Mouse (Mus musculus) WW6 (cell line): ENCODE data around the gene Chmp1a.
"Not testable (repeated sequence)": the region's sequence is repeated elsewhere in the genome, so short reads cannot be mapped to it uniquely, and the experiment has no call there.

ENCODE experiments used
- DNase-seq: peaks from one replicate; pipeline ENCODE4 v3.0.0-alpha.2; 2013; ENCODE audit warnings: low read depth, low spot score

The Chmp1a gene

DNA sequence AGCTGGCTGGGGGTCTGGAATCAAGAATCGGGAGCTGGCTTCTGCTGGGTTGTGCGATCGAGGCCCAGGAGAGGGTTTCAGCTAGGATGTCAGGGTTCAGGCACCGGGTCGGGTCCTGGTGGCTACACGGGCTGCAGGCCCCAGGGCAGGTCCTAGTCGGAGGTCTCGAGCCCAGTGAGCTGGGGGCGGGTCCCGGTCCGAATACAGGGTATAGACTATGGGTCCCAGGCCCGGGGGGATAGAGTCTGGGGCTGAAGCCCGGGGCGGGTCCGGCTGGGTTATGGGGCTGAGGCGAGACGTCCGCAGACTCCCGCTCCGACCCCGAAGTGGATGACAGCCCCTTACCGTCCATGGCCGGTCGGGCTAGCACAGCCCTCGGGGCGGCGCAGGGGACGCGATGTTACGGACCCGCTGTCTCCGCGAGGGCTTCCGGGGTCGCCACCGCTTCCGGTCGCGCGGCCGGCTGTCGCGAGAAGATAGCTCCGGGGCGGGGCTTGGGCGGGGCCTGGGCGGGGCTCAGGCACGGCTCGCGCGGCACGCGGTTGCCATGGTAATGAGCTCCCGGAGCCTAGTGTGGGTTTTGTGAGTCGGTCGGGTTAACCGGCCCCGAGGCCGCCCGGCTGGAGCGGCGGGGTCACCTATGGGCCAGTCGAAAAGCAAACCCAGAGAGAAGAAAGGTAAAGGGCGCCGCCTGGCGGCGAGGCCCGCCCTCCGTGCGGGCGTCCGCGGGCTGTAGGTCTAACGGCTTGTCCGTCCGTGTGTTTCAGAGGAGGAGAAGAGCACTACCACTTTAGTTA lies at the start of gene Chmp1a, which contains the start of gene Spata33:
Chmp1a (minus strand) TSS at position 443 of the 797 bp plus-strand sequence.
Spata33 (plus strand) TSS at position 512 of the 797 bp plus-strand sequence.
- peak; percentile 98 for DNase-seq

DNA sequence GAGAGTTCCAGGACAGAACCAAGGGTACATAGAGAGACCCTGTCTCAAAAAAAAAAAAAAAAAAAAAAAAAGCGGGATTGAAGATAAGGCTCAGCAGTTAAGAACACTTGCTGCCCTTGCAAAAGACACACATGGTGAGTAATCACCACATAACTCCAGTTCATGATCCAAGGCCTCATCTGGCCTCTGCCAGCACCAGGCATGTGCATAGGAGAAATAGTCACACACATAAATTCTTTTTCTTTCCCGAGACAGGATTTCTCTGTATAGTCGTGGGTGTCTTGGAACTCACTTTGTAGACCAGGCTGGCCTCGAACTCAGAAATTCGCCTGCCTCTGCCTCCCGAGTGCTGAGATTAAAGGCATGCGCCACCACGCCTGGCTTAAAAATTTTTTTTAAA lies 45.0 kb upstream of the Chmp1a start:
- DNase-seq = not testable (repeated sequence)

DNA sequence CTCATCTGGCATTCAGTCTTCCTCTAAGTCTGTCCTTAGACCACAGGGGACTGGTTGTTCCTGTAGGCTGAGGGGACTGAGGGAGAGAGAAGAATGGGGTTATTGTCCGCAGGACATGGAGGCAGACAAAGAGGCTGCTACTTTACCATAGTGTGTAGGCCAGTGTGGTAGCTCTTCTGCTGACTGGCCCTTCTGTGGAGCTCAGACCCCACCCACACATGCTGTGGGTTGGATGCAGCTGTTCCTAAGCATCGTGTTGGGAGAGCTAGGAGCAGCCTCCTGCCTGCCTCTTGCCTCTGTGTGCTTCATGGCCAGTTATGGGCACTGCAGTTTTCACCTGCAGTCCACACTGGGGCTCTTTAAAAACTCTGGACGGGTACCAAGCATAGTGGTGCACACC lies 44.6 kb upstream of the Chmp1a start:
- no peak for DNase-seq

DNA sequence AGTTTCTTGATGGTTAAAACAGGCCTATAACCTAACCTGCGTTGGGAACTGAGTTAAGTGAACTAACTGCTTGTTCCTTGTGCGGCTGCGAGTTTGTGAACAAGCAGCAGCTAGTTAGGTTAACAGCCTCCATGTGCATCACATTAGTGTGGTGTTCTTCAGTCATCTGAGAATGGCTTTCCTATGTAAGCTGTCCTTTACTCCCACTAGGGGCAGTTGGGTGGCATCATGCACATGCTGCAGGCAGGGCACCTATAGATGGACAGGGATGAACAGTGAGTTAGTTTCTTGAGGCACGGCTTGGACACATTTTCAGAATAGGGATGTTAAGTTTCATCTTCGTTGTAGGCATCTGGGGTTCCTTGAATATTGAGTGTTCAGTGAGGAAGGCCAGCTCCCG lies 42.6 kb upstream of the Chmp1a start:
- DNase-seq = no peak

DNA sequence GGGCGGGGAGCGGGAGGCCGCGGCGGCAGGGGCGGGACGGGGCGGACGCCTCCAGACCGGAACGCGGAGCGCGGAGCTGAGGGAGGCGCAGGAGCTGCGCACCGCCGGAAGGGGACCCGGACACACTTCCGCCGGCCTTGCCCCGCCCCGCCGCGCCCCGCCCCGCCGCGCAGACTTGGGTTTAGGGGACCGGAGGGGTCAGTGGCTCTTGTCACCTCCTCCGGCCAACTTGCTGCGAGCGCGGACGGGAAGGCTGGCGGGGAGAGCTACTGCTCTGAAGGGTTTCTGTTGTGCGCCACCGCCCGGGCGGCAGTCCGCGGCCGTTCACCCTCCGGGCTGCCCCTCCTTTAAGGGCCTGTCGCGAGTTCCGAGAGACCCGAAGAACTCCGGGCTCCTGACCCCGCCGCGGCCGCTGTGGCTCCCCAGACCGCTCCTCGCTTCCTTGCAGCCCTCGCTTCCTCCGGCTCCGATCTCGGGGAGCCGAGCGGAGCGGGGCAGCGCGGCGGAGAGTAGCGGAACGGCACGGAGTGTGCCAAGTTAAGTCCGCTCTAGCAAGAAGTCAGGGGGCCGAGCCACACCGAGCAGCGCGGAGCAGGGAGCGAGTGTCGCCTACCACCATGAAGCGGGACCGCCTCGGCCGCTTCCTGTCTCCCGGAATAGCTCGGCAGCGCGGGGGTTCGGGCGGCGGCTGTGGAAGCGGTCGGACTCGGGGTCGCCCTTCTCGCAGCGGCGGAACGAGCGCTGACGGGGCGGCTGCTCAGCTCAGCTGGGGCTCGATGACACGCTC lies 41.7 kb upstream of the Chmp1a start, which contains the start of the genes Zfp276 and Vps9d1:
Zfp276 (plus strand) TSS at position 97 of the 787 bp plus-strand sequence.
Vps9d1 (minus strand) TSS at position 250 of the 787 bp plus-strand sequence.
- peak; percentile 67 for DNase-seq

DNA sequence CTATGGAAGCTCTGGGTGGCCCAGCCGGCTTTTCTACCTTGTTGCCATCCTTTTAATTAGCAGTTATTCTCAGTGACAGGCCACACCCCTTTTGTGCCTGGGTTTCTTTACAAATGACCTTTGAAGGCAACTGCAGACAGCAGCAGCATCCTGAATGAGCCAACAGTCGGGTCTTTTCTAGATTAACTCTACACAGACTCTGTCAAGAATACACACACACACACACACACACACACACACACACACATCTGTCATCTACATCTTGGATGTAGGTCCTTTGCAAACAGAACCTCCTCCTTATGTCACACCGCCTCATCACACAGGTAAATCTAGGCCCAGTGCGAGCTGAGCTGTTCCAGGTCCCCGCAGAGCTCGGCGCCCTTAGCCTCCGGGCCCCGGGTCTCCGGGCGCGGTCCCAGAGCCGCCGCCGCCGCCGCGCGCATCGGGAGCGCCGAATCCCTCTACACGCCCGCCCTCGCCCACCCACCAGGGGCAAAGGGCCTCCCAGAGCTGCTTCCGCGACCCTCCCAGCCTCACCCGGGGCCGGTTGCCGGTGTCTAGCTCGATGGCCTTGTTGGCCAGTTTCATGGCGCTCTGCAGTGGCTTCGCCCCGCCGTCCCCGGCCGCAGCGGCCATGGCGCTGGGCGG lies 41.0 kb upstream of the Chmp1a start:
- no peak for DNase-seq

DNA sequence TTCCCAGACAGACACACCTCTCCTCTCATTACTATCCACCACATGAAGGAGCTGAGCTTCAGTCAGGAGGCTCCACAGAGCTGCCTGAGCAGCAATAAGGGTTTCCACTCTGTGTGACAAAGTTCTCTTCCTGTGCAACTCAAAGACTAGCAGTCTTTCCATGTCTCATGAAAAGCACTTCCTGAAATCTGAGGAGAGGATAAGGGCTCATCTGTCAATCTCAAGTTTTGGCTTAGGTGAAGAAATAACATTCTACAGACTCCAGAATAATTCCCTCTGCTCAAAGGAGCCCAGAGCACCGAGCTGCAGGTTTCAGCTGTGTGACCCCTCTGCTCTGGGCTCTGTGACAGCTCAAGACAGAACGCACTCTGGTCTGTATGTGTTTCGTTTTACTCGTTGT lies 40.4 kb upstream of the Chmp1a start:
- DNase-seq = no peak

DNA sequence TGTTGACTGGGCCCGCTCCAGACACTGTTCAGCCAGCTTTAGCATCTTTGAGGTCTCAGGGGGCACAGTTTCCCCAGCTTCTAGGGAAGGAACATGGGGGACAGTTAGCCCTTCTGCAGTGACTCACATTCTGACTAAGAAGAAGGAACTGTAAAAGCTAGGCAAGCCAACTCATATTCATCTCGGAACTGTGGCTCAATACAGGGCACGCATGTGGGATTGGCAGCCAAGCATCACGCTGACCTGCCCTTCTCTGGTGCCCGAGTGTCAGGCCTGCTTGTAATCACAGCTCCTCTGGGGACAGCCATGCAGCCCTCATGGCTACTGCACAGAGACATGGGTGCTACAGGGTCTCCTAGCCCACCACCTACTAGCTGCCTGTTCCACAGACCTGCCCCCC lies 38.4 kb upstream of the Chmp1a start:
- DNase-seq = no peak

DNA sequence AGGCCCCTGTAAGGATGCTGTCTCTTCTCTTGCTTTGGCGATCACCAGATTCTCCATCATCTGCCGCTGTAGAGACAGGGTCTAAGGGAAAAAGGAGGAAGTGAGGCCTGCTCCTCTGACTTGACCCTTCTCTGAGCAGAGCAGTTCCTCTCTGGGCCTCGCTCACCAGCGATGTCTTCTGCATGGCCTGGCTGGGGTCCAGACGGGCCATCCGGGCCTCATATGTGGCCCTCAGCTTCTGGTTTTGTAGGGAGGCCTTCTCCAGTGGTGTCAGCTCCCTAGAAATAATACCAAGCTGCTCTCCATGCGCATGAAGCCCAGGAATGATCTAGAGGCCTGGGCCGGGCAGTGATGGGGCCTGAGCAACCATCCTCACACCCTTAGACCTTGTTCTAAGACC lies 36.0 kb upstream of the Chmp1a start:
- no peak for DNase-seq

DNA sequence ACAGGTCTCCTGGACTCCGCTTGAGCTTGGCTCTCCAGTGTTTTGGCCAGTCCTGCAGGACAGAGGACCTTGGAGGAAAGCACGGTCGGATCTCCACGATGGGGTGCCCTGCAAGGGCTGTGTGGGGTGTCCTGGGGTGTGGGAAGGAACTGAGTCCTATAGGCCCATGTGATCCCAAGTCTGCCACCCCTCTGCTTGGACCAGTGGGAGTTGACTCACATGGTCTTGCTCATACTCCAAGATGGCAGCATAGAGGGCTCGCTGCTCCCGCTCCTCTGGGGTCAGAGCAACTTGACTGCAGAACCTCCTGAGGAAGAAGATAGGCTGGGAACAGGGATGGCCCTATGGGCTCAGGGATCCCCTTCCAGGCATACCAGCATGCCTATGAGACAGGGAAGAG lies 35.2 kb upstream of the Chmp1a start:
- no peak for DNase-seq

DNA sequence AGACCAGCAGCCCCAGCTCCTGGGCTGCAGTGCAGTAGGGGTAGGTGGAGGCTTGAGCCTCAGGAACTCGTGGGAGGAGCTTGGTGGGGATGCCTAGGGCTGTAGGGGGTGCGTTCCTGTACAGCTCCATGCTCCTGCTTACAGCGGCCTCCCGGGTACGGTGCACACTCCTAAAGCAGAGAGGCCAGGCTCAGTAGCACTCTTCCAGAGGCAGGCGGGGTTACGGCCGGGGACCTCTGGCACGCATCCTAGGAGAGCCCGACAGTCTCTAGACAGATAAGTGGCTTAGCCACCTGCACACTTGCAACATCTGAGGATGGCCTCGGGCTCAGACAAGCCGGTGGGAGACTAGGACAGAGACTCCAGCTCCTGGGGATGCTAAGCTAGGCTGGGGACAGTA lies 33.0 kb upstream of the Chmp1a start:
- no peak for DNase-seq

DNA sequence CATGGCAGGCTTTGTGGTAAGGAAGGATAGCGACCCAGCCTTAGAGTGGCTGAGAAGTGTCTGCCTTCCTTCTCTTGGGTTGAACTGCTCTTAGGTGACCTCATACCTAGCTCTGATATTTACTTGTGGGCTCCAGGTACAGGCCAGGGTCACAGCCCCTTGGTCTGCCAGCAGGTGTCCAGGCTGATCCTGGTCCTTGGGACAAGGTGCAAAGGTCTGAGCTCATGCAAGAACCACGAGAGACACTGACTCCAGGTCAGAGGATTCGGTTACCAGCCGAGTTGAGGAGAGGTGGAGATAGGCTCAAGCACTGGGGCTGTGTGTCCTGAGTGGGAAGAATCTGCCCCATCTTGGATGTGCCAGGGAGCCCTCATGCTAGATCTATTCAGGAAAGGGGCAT lies 31.8 kb upstream of the Chmp1a start:
- no peak for DNase-seq

DNA sequence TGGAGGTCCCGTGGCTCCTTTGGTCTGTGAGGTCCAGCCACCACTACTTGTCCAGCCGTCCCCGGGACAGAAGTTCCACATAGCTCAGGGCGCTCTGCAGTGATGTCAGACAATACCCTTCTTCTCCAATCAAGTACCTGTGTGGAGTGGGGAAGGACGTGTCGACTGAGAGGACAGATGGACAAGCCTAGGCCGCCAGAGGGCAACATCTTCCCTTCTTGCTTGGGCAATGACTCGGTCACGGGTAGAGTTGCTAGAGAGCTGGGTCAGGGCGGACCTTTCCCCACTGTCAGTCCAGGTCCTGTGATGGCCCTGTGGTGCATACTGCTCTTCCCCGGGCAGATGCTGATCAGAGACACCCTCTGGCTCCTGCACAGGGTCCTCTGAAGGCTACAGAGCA lies 30.5 kb upstream of the Chmp1a start:
- no peak for DNase-seq

DNA sequence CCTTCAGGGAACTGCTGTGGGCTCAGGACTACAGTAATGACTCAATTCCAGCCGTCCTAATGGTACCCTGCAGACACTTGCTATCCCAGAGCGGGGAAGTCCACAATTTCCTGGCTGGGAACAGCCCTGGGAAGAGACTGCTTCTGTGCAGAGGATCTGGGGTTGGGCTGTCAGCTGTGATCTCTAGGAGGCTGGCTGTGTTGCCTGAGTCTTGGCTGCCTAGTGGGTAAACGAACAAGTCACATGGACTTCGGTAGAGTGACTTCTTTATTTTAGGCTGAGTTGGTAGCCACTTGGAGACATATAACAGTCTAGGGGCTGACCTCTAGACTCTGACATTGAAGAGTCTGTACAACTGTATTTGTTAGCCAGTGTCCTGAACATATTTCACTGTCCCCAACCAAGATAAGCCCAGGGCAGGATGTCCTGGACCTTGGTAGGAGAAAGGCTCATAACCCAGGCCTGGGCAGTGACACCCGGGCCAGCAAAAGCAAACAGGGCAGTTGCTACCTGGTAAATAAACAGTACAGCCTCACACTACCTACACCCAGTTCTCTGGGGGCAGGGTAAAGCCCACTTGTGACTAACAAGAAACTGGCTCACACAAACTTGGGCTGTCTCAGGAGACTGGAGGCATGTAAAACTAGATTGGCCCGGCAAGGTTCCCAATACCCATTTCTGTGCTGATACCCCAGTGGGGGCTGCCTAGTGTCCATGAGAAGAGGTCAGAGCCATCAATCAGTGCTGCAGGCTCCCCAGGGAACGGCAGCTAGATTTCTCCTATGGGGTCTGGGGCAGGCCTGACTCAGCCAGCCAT lies 29.8 kb upstream of the Chmp1a start:
- DNase-seq = no peak

DNA sequence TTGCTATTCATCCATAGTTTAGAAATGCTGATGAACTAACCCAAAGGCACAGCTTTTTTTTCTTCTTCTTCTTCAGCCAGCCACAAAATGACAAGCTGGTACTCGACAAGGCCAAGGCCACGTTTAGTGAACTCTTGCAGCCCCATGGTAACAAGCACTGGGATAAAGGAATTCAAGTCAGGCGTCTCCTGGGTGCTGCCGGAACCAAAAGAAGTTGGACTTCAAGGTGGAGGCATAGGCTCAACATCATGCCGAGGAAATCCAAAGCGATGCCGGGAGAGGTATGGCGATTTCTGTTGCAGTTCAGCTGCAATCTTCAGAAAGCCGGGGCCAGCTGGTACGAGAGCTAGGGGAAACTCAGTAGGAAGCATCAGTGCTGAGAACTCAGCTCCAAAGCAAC lies 26.8 kb upstream of the Chmp1a start:
- DNase-seq = no peak

DNA sequence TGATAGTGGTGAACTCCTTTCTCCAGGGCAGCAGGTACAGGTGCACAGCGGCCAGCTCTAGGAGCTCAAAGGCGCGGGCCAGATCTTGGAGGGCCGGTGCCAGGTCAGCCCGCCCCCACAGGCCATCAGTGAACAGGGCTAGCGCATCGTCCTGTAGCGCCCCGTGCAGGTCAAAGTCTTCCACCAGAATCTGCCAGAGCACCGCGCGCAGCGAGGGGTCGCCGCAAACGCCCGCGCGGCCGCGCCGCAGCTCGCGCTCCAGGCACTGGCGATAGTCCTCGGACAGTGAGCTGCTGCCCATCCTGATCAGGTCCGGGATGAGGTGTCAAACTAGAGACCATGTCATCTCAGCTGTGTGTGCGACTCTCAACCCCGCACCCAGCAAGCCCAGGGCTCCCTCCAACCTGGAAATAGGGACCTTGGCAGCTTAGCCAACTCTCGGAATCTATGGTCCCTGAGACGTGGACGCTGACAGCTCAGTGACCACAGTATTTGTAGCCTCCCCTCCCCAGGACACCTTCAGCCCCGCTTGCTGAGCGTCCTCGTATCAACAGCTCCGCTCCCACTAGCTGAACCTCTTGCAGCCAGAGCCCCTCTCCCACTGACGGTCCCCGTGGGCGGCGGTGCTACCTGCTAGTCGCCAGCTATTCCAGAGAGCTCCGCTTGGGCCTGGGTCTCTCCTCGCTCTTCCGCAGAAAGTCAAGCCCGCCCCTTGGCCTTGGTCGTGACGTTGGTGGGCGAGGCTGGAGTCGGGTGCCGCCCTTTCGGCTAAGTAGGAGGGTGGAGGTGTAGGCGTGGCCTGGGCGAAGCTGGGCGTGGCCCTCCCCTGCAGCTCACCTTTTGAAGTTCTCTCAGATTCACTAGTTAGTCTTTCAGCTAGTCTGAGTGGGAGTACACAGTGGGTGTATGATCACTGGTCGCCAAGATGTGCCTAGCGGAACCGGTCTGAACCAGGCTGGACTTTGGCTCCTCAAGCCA lies 23.2 kb upstream of the Chmp1a start, which contains the start of gene Spata2l:
Spata2l (minus strand) TSS at position 714 of the 978 bp plus-strand sequence.
- peak; percentile 97 for DNase-seq

DNA sequence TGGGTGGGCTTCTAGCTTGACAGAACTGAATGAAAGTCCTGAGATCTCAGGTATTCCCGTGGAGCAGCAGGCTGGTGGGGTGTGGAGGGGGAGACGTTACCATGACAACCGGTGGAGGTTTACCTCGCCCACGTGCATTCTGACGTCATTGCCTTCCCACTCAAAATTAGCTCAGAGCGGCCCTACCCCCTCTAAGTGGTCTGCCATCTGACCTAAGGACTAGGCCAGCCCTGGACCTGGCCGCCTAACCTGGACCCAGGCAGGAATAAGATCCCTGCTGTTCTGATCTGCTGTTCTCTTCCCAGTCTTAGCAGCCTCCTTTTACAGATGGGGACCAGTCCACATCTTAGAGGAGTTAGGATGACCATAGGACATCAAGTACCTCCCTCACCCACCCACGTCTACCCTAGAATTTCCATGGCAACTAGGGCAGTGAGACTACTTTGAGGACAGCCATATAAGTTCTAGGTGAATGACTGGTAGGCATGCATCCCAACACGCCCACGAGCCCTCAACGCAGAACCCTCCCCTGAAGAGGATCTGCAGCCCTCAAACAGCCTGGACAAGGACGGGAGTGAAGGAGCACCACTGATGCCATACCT lies 22.5 kb upstream of the Chmp1a start:
- no peak for DNase-seq

DNA sequence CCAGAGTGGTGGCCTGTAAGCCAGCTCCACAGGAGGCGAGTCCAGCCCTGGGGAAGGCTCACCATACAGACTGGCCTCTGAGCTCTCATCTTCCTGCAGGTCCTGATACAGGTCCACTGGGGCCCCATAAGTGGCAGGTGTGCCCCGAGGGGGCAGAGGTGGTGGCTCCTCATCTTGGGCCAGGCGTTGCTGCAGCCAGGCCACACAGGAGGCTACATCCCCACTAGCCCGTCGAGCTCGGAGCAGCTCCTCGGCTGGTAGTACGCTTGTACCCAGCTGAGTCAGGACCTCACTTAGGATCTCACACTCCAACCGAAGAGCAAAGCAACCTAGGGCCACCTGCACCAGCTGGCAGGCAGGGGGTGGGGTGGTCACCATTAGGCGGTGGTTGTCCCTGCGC lies 21.2 kb upstream of the Chmp1a start:
- no peak for DNase-seq

DNA sequence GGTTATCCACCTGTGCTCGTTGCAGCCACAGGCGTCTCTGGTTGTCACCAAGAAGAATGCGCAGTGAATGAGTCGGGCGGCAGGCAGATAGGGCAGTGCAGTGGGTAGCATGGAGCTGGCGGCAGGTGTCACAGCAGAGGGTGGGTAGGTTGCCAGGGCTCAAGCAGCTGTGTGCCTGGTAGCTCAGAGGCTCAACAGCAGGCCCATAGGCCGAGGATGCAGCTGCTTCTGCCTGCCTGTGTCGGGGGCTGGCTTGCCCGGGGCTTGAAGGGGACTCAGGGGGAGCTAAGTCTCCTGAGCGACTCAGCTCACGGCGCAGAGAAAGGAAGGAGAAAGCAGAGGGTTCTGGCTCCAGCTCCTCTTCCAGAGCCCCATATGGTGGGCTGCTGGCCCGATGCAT lies 20.7 kb upstream of the Chmp1a start:
- no peak for DNase-seq

DNA sequence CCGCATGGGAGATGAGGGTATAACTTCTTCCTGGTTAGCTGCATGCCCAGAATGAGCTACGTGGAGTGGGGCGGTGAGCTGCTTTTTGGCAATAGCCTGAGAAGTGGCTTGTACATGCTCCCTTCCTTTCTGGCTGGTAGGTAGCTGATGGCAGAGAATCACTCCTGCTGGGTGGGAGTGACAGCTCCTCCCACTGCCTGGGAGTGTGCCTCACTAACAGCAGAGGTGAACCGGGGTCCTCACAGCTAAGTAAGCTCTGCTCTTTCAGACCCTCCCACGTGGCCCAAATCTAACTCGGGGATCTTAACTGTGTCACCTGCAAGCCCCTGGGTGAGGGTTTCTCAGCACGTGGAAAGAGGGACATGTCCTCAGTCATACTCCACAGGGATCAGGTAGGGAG lies 20.0 kb upstream of the Chmp1a start:
- no peak for DNase-seq
